Mouse (Mus musculus): Measurements from ENCODE around the gene Gdf9.

DNA sequence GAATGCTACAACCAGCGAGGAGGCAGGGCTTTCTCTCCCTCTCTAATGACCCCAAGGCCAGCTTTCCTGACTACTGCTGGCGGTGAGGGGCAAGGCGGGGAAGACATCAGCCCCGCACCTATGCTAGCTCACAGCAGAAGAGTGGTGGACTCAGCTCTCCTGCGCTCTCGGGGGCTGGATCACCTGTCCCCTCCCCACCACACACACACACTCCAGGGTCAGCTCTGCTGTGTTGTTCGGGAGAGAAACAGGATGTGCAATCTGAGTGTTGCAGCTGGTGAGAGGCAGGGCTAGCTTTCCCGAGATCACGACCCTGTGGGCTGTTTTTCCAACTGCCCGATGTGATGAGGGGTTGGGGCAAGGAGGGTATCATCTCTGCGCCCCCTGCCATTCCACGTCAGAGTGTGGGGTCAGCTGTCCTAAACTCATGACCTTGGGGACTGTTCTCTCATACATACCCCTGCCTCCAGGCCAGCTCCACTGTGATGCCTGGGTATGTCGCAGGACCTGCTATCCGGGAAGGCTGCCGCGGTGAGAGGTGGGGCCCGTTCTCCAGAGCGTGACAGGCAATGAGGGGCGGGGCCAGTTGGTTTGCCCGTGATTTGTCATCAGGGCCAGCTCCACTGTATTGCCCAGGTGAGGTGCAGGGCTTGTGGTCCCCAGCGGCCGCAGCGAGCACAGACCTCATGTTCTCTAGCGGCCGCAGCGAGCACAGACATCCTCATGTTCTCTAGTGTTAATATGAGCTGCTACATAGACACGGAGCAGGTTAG lies 56.2 kb downstream of the Gdf9 start:
- TF ChIP-seq MAX (IDR thresholded peaks at IDR 0.05; ENCODE audit: low read depth) = no peak
- no peak for TF ChIP-seq POLR2A (IDR thresholded peaks at IDR 0.05; ENCODE audit: insufficient read length, low read depth)
- TF ChIP-seq USF1 (IDR thresholded peaks at IDR 0.05; ENCODE audit: low read depth) = no peak
- no peak for TF ChIP-seq MYOD1 (IDR thresholded peaks at IDR 0.05; ENCODE audit: control insufficient read depth in 1 of 3, insufficient read length in 2 of 3, low read depth in 2 of 3)
- TF ChIP-seq POLR2AphosphoS2 (IDR thresholded peaks at IDR 0.05; ENCODE audit: insufficient read length, low read depth) = no peak
- no peak for TF ChIP-seq TCF12 (IDR thresholded peaks at IDR 0.05; ENCODE audit: insufficient read depth, poor library complexity, severe bottlenecking)
- no peak for TF ChIP-seq MYOG (IDR thresholded peaks at IDR 0.05; ENCODE audit: control insufficient read depth in 1 of 3, insufficient read depth in 1 of 3, insufficient read length in 2 of 3, low read depth in 2 of 3)
- no peak for TF ChIP-seq CEBPB (IDR thresholded peaks at IDR 0.05; ENCODE audit: insufficient read depth, poor library complexity, severe bottlenecking)
- TF ChIP-seq REST (IDR thresholded peaks at IDR 0.05; ENCODE audit: insufficient read depth, insufficient read length) = no peak
- no peak for TF ChIP-seq E2F4 (IDR thresholded peaks at IDR 0.05; ENCODE audit: insufficient read depth)
- no peak for TF ChIP-seq SRF (IDR thresholded peaks at IDR 0.05; ENCODE audit: control insufficient read depth, insufficient read length, low read depth)
